Mouse (Mus musculus) adrenal gland, adult (tissue): ENCODE data around the gene Pwwp2a.
A peak's percentile ranks its signal among the peaks of the same experiment; 100 is the strongest.

Source experiments
- DNase-seq, 2 experiments: peaks; one replicate each; pipeline ENCODE4 v3.0.0; 2022 to 2023; ENCODE audit warnings: low spot score in 1 of 2; ENCODE audit not compliant: inconsistent age in 2 of 2

The Pwwp2a gene

GRCm38 (mm10) chr11:43723411-43723810 is 41.6 kb downstream of the Pwwp2a start:
- no peak for DNase-seq

DNA sequence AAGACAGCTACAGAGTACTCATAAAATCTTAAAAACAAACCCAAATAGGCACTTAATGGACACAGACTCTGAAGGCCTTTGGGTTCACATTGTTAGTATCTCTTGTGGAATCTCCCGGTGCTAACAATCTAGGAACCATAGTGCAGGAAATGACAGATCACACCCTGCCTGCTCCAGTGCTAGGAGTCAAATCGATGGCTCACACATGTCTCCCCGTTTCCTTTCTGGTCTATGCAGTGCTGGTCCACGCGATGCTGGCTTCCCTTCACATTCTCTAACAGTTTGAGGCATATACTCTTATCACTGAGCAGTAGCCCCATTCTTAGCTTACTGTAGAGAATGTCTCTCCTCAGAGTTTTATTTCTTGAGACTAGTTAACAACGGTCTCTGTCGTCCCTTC is 46.0 kb downstream of the Pwwp2a start:
- DNase-seq = no peak

DNA sequence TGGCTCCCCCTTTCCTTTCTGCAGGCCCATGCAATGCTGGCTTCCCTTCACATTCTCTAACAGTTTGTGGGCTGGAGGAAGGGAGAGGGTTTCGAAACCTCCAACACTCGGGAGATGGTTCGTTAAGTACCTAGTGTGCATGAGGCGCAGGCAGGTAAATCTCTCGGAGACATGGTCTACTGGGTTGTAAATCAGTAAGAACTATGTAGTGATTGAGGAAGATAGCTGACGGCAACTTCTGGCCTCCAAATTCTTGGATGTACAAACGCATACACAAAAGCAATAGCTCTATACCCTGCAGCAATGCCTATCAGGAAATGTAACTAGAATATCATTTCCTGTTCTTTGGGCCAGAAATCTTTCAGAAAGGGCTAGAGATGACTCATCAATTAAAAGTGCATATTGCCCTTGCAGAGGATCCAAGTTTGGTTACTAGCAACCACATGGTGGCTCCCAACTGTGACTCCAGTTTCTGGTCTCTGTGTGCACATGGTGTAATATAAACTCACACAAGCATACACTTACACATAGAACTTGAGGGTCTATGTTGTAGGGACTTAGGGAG is 47.0 kb downstream of the Pwwp2a start:
- peak in 1 of 2 experiments; percentile 63 for DNase-seq

GRCm38 (mm10) chr11:43747233-43748226 is 65.7 kb downstream of the Pwwp2a start, which contains the start of gene Ttc1:
Gene Ttc1, minus strand, starts transcription at chr11:43748008.
- peak; percentile 97 to 99 for DNase-seq

GRCm38 (mm10) chr11:43751542-43751941 is 69.7 kb downstream of the Pwwp2a start:
- DNase-seq = no peak

DNA sequence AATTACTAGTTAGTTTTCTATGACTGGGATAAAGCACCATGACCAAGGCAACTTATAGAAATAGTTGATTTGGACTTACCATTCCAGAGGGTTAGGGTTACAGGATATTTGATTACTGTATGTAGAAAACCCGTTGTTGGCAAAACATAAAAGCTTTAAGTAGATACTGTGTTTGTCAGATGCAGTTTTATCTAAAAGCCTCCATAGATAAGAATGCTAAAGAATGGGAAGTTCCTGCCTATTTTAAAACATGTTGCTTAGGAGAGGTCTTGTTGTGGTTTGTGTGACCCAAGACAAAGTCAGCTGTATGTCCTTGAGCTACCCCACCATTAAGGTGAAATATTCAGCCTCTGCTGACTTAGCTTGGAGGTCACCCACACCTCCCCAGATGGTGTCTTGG is 72.8 kb downstream of the Pwwp2a start:
- DNase-seq = no peak

DNA sequence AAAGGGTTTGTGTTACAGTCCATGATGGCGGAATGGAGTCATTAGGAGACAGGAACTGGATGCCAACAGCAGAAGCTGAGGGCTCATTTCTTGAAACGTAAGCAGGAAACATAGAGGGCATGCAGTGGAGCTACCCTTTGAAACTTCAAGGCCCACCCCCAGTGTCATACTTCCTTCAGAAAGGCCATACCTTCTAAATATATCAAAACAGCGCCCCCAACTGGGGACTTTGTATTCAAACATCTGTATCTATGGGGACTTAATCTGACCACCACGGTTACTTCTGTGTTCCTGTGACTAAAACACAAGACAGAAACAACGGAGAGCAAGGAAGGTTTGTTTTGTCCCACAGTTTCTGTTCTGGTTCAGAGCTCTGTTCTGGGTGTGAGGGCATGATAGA is 73.6 kb downstream of the Pwwp2a start:
- no peak for DNase-seq

DNA sequence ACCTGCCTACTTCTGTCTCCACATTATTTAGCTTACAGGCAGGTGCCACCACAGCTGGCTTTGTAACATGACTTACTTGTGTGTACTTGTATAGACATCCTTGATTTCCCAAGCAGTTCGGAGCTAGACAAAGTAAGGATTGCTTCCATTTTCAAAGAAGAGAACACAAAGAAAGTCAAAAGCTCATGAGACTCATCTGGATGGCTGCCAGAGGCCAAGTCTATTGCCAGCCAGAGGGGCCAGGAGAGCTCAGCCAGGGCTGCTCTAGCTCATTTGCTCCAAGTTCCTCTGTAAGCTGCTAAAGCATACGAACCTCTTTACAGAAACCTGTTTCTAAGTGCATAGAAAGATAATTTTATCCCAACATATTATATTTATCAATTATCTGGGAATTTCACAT is 76.6 kb downstream of the Pwwp2a start:
- DNase-seq = peak in 1 of 2 experiments; percentile 33

GRCm38 (mm10) chr11:43766922-43767648 is 85.3 kb downstream of the Pwwp2a start:
- DNase-seq = peak; percentile 64 to 89

GRCm38 (mm10) chr11:43767749-43768148 is 86.0 kb downstream of the Pwwp2a start:
- no peak for DNase-seq

- no peak for DNase-seq
Observed at GRCm38 (mm10) chr11:43770110-43770509, 88.3 kb downstream of the Pwwp2a start.
